Mouse (Mus musculus) left cerebral cortex, postnatal 10 days (tissue): ENCODE measurements around the gene Aurkb. TPM values are rescaled to one million over a fixed set of nuclear protein-coding genes. Genes with fewer than 3 reads are reported as not detected.

Experiments
- DNase-seq, 2 experiments: peaks; one replicate each; pipeline ENCODE4 v3.0.0; 2021 to 2022; ENCODE audit warnings: low spot score in 2 of 2, mixed read lengths in 1 of 2; ENCODE audit errors: extremely low spot score in 1 of 2
- intact Hi-C: fragments of 180-260 bp; cut with DNase I; formaldehyde crosslinking; loops from one replicate; pipeline ENCODE4 v1.15.1; 2025
- total RNA-seq, 2 experiments: library from RNA; stranded (reverse); gene quantifications; 2 replicates each; pipeline ENCODE4 v1.2.3; 2021

Aurkb gene
- total RNA-seq, 2 experiments from 2014 or later = 3.0 to 3.1 TPM

DNA sequence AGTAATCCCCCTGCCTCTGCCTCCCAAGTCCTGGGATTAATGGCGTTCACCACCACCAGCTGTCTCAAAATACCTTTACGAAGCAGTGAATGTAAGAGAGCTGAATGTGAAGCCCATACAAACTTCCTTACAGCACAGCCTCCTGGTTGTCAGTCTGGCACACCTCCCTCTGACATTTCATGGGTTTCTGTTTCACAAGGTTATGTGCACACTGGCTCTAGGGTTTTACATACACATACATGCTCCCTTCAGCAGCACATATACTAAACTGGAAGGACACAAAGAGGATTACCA is 29.3 kb downstream of the Aurkb start:
- intact Hi-C loops = no loop called here
- DNase-seq = no peak

DNA sequence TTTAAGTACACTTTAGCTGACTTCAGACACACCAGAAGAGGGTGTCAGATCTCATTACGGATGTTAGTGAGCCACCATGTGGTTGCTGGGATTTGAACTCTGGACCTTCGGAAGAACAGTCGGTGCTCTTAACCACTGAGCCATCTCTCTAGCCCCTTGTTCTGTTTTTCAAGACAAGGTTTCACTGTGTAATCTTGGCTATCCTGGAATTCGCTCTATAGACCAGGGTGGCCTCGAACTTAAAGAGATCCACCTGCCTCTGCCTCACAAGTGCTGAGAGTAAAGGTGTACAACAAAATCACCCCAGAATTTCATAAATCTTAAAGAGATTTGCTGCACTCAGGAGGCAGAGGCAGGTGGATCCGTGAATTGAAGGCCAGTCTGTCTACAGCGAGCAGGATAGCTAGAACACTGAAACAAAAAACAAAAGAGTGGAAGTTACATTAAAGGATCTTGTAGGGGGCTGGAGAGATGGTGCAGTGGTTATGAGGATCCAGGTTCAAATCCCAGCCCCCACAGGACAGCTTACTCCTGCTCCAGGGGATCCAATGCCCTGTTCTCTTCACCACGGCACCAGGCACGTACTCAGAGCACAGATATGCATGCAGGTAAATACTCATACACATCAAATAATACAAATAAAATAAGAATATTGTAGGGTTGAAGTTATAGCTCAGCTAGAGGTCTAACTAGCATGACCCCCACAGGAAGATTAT is 30.5 kb downstream of the Aurkb start:
- intact Hi-C loops = no loop called here
- no peak for DNase-seq

DNA sequence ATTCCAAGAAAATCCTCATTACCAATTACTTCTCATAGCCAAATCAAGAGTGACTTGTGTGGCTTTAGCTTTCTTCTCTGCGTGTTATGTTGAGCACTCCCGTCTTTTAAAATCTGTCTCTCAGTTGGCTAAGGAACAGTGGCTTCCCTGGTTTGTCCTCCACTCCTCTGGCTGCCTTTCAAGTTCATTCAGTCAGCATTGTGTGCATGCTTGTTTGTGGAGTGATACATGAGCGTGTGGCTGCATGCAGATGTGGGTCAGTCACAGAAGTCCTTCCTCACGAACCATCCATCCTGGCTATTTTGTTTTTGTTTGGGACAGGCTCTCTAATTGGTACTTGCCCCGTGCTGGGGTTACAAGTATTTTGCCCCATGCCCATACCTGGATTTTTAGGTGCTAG is 31.1 kb downstream of the Aurkb start:
- intact Hi-C loops = no loop called here
- DNase-seq = peak in 1 of 2 experiments; percentile 11

DNA sequence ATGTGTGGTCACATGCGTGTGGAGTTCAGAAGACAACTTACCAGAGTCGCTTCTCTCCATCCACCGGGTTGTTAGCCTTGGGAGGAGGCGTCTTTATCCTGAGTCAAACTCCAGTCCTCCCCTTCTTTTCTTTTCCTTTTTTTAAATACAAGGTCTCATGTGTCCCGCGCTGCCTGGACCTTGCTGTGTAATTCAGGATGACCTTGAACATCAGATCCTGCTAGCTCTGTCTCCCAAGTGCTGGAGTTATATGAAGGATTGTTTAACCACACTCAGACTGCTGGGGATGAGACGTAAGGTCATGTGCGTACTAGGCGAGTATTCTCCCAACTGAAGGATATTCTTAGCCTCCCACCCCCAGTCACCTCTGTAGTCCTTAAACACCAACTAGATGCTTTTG is 31.9 kb downstream of the Aurkb start:
- intact Hi-C loops = no loop called here
- DNase-seq = no peak

DNA sequence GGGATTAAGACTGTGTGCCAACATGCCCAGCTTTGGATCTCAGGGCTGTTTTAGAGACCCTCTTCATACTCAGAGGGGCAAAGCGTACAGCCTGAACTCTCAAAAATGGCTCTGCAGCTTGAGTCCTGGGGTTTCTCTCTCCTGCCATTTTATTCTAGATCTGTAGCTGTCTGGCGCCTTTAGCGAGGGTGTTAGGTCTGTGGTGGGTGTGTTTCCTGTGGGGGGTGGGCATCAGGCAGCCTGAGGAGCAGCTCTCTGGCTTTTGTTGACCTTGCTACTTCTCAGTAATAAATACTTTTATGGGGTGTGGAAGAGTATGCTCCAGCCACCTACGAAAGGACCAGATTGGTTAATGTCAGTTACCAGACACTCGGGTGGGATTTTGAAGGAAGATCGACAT is 32.6 kb downstream of the Aurkb start:
- DNase-seq = no peak
- intact Hi-C loops = no loop called here

DNA sequence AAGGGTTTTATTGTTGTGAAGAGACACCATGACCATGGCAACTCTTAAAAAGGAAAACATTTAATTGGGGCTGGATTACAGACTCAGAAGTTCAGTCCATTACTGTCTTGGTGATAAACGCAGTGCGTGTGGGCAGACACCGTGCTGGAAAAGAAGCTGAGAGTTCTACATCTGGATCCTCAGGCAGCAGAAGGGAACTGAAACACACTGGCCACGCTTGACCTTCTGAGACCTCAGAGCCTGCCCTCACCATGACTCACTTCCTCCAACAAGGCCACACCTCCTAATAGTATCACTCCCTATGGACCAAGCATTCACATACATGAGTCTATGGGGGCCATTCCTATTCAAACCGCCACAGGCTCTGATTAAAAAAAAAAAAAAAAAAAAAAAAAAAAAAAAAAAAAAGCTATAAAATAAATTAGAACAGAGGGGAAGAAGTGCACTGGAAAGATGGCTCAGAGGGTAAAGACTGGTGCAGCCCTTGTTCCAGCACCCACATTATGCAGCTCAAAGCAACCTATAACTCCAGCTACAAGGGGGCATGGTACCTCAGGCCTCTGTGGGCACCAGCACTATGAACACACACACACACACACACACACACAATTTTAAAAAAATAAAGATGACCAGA is 33.5 kb downstream of the Aurkb start:
- no peak for DNase-seq
- intact Hi-C loops = no loop called here

DNA sequence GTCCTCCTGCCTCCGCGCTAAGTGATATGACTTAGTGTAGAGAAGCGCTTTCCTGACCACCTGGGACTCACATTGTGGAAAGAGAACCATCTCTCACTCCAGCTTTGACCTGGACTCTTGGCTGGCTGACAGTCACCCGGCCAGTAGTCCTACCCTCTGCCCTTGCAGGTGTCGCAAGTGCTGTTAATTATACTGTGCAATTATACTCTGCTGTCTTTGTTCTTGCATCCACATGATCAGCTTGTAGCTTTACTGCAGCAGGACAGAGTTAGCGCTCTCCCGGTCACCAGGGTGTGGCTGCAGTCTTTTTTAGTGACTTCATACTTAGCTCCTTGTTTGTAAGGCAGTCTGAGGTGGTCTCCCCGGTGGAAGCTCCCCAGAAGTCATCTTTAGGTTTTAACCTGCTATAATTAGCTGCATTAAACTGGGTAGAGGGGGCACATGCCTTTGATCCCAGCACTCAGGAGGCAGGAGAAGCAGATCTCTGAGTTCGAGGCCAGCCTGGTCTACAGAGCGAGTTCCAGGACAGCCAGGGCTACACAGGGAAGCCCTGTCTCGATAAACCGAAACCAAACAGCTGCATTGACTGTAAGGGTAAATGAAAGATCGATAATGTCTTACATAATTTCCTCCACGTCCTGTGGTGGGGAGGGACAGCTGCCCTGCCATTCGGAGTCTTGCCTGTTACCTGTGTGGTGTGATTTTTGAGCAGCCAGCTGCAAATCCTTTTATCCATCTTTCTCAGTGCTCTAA is 34.8 kb downstream of the Aurkb start:
- no peak for DNase-seq
- intact Hi-C loops = no loop called here

DNA sequence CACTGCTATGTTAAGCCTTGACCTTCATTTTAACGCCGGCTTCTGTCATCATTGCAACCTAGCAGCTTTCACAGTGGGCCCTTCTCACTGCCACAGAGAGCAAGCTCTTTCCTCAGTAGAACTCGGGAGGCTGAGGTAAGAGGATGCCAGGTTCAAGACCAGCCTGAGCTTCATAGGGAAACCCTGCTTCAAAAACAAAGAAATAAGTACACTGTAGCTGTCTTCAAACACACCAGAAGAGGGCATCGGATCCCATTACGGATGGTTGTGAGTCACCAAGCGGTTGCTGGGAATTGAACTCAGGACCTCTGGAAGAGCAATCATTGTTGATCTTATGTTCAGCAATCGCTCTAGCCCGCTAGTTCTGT is 35.4 kb downstream of the Aurkb start:
- intact Hi-C loops = no loop called here
- no peak for DNase-seq

DNA sequence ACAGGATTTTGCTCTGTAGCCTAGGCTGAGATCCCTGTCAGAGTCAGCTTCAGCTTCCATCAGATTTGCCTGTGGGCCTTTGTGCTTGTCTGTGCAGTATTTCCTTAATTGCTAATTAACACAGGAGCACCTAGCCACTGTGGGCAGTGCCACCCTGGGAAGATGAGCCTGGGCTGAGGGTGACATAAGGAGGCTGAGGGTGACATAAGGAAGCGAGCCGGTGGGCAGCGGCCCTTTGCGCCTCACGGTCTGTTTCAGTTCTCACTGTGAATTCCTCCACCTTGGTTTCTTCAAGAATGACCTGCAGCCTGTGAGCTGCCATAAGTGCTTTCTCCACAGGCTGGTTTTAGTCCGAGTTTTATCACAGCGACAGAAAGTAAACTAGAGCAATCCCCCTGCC is 36.2 kb downstream of the Aurkb start:
- DNase-seq = no peak
- intact Hi-C loops = no loop called here

DNA sequence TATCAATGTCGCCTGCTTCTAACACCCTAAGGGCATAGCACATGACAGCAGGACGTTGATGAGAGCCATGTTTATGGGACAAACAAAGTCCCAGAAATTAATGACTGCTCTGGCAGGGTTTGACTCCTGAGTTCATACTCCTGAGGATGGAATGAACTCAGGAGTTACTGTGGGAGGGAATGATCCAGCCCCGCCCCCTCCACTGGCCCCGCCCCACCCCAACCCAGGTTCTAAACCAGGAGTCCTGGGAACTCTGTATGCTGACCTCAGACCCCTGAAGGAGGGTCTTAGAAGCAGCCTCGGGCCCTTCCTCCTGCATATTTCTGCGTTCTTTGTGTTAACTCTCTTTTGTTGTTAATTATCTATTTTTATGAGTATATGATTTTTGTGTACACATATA is 40.2 kb downstream of the Aurkb start:
- DNase-seq = no peak
- intact Hi-C loops = no loop called here

DNA sequence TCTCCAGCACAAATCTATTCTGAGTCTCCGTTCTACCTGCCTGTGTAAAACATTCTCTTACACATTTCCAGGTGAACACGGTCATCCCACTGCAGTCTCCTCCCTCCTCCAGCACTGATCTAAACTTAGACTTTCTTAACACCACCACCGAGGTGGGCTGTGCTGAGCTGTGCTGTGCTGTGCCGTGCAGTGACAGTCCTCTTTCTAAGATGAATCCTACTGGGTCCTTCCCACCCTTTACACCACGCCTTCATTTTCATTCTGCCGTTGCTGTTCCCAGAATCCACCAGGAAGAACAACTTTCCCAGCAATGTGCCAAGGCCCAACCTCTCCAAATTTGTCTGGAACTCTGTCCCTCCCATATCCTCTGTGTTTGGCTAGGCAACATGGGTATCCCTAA is 40.9 kb downstream of the Aurkb start:
- no peak for DNase-seq
- intact Hi-C loops = no loop called here

DNA sequence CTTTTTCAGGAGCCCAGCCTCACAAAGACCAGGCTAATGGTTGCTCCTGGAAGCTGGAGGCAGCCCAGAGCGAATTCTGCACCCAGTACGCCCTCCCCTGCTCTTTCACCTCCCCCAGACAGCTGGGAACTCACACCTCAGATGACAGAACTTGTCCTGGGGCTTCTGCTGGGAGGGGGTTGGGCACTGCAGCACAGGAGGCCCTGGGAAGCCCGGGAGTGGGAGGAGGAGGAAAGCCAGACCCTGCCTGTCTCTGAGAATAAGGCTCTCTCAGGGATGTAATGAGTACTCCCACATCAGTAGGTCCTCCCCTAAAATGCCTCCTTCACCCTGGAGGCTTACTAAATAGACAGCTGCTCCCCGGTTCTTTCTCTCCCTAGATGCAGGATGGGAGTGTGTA is 41.6 kb downstream of the Aurkb start:
- intact Hi-C loops = no loop called here
- no peak for DNase-seq

DNA sequence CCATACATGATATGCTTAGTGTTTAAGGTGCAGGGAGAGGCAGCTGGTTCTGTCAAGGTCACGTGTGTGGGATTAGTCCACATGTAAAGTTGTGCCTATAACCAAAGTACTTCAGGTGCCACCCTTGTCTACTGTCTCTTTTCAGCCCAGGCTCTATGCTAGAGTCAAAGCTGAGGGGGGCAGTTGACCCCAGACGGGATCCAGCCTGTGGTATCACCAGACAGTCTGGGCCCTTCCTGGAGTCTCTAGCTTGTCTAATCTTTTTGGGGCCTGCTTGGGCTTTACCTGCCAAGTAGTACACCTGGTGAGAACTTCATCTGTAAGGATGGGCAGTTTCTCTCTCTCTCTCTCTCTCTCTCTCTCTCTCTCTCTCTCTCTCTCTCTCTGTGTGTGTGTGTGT is 42.1 kb downstream of the Aurkb start:
- intact Hi-C loops = no loop called here
- DNase-seq = no peak

DNA sequence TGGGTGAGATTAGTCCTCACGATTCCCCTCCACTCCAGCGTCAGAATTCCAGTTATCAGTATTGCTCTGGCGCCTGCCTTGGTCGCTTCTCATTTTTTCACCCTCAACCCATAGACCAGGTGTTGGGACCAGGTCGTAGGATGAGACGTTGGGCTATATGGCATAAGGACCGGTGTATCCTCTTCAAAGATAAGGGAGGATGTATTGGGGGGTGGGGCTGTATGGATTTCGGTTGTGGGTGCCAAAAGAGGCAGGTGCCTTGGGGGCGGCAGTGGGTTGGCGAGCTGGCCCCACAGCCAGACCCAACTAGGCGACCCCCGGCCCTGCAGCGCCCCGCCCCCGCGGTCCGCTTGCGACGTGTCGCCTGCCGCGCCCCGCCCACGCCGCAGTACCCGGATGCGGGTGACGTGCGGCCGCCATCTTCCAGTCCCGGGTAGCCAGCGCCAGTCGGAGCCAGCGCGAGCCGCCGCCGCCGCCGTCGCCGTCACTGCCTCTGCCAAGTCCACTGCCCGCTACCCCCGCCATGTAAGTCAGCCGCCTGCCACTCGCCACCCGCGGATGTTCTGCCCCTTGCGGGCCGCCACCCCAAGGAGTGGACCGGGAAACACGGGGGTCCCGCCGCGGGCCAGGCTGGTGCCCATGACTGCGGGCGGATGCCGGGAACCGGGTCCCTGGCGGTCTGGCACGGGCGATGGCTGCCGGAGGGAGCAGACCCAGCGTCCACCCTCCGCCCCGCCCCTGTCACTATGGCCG is 42.8 kb downstream of the Aurkb start, which contains the start of gene Vamp2:
Gene Vamp2, plus strand, starts transcription at position 388 of the 753 bp plus-strand sequence.
- intact Hi-C loops = no loop called here

DNA sequence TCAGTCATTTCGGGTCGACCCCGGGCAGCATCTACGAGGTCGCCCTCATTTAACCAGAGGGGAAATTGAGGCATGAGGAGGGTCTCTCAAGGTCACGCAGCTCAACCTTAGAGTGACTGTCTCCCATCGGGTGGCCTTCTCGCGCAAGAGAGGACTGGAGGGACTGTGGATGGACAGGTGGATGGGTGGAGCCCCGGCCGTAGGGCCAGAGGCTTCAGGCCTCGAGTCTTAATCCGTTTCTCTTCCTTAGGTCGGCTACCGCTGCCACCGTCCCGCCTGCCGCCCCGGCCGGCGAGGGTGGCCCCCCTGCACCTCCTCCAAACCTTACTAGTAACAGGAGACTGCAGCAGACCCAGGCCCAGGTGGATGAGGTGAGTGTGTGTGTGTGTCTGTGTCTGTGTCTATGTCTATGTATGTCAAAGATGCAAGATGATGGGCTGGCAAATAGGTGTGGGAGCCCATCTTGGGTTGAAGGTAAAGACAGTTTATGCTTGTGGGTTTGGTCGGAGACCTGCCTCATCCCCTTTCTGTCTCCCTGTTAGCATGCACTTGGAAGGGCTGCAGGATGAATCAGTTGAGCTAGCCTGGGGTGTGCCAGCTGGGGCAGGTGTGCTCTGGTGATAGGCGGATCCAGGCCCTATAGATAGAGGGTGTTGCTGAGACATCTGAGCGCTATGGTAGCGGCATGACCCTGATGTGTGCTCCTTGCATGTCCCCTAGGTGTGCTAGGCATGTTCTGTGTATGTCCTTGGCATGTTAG is 43.6 kb downstream of the Aurkb start:
- intact Hi-C loops = no loop called here
- no peak for DNase-seq

More for the DNA sequence above, 42.8 kb downstream of the Aurkb start, which contains the start of gene Vamp2:
- DNase-seq = peak; percentile 91 to 97

DNA sequence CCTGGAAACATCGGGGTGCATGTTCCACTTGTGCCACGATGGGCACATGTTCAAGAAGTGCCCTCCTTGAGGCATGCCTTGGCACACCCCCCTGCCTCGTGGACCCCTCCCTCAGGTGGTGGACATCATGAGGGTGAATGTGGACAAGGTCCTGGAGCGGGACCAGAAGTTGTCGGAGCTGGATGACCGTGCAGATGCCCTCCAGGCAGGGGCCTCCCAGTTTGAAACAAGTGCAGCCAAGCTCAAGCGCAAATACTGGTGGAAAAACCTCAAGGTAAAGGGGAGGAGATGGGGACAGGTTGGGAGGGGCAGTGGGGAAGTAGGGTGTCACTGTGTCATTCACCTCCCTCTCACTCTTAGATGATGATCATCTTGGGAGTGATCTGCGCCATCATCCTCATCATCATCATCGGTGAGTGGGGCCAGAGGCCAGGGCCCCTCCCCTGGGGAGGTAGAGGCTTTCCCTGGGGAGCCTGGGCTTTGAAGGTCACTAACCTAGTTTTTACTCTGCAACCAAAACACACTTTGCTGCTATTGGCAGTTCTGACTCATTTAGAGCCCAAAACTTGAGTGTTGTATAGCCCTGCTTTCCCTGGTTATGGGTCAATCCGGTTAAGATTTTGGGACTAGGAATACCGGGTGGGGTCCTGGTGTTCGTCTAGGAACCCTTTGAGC is 44.3 kb downstream of the Aurkb start:
- no peak for DNase-seq
- intact Hi-C loops = loop anchor here (10.0 kb wide), 1 partner anchor 325 kb away; the partner anchor contains the start of gene Kdm6b

DNA sequence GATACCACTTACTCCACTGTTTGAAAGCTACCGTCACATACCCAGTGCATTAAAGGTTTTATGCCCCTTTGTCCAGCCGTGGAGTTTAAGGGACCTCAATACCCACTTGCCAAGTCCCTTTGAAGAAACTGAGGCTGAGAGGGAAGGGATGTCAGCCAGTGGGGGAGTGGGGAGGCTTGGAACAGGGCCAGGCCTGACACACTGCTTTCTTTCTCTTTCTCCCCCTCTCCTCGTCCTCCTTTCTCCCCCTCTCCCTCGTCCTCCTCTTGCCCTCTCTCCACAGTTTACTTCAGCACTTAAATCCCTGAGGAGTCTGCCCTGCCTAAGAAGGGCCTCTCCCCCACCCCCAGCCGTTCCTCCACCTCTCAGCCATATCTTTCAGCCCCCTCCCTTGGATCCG is 44.9 kb downstream of the Aurkb start:
- no peak for DNase-seq
- intact Hi-C loops = loop anchor here (10.0 kb wide), 1 partner anchor 324 kb away; the partner anchor contains the start of gene Kdm6b
